Mouse (Mus musculus) C2C12 (cell line): Measurements from ENCODE around the gene Sept4.

ENCODE experiments used
- CTCF ChIP-seq: IDR thresholded peaks from one replicate; pipeline ENCODE4 v1.5.1; 2011; ENCODE audit not compliant: control insufficient read depth, insufficient read depth, insufficient read length
- MAX ChIP-seq: IDR thresholded peaks from one replicate; pipeline ENCODE4 v1.6.1; 2011; ENCODE audit warnings: mild to moderate bottlenecking, control low read depth
- USF1 ChIP-seq: IDR thresholded peaks from one replicate; pipeline ENCODE4 v1.6.1; 2011; ENCODE audit warnings: low read depth, mild to moderate bottlenecking, control low read depth, moderate library complexity

DNA sequence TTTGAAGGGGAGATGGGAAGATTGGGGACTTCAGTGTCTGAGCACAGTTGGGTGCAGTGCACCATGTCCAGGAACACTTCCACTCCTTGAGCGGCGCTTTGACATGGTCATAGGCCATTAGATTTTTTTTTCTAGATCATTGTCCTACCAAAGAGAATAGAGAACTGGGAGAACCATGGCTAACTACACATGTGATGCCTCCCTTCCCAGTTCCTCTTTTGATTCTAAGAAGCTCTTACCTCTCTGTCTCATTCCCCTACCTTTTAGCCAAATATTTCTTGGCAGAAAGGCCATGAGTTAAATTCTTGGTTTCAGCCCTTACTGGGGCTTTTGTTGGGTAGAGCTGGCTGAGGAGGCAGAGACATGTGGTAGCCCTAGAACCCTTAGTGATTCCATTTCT lies 34.9 kb downstream of the Sept4 start:
- TF ChIP-seq CTCF (no peak), MAX (no peak), USF1 (no peak)
